Mouse (Mus musculus) midbrain, embryonic 11.5 days (tissue): ENCODE measurements around the gene Slc25a3. TPM values are rescaled to one million over a fixed set of nuclear protein-coding genes. Genes with fewer than 3 reads are reported as not detected.

ENCODE experiments used
- ATAC-seq: fragments of 200-750 bp; cut with Nextera tagmentation; 2 replicates; pipeline ENCODE4 v1.8.0; 2017; ENCODE audit warnings: moderate TSS enrichment, moderate library complexity; ENCODE audit not compliant: low FRiP score
- DNase-seq: peaks from one replicate; pipeline ENCODE4 v3.0.0; 2015; ENCODE audit warnings: low spot score; ENCODE audit errors: missing footprints
- H3K27ac ChIP-seq: fragments of 300-500 bp; sonication (generic); 2 replicates; pipeline ENCODE4 v1.5.1; 2014; ENCODE audit warnings: low read depth, low read length
- H3K27me3 ChIP-seq: fragments of 300-500 bp; sonication (generic); 2 replicates; pipeline ENCODE4 v1.6.1; 2014; ENCODE audit warnings: mild to moderate bottlenecking, low read length, moderate library complexity, mixed read lengths; ENCODE audit not compliant: control insufficient read depth, insufficient read depth
- H3K36me3 ChIP-seq: fragments of 300-500 bp; sonication (generic); 2 replicates; pipeline ENCODE4 v1.6.1; 2014; ENCODE audit warnings: mild to moderate bottlenecking, low read length, moderate library complexity, mixed read lengths; ENCODE audit not compliant: control insufficient read depth, insufficient read depth
- H3K4me1 ChIP-seq: fragments of 300-500 bp; sonication (generic); 2 replicates; pipeline ENCODE4 v1.6.1; 2014; ENCODE audit warnings: low read length; ENCODE audit not compliant: control insufficient read depth, insufficient read depth
- H3K4me2 ChIP-seq: fragments of 300-500 bp; sonication (generic); 2 replicates; pipeline ENCODE4 v1.6.1; 2014; ENCODE audit warnings: mild to moderate bottlenecking, moderate library complexity
- H3K4me3 ChIP-seq: fragments of 300-500 bp; sonication (generic); 2 replicates; pipeline ENCODE4 v1.5.1; 2014; ENCODE audit warnings: low read depth, low read length
- H3K9ac ChIP-seq: fragments of 300-500 bp; sonication (generic); 2 replicates; pipeline ENCODE4 v1.6.1; 2014; ENCODE audit warnings: low read length
- H3K9me3 ChIP-seq: fragments of 300-500 bp; sonication (generic); 2 replicates; pipeline ENCODE4 v1.6.1; 2016; ENCODE audit warnings: low read length; ENCODE audit not compliant: control insufficient read depth
- WGBS: fragments of 180-500 bp; shearing (Covaris S2); extraction: QIAGEN DNeasy Blood & Tissue Kit; methylation state at CpG from one replicate; pipeline ENCODE4 v1.1.7; 2014; 5-methylcytosine and 5-hydroxymethylcytosine counted together
- polyA plus RNA-seq: library from polyadenylated mRNA; unstranded; fragments of >200 nt; fragmentation: Nextera tagmentation; extraction: Ambion mirVana; gene quantifications from 2 replicates; pipeline ENCODE4 v1.2.1, GENCODE M21; 2014

The Slc25a3 gene
- polyA plus RNA-seq, 1 experiment from 2014 or later = 404 TPM

GRCm38 (mm10) chr10:91105981-91106380 is 17.9 kb downstream of the Slc25a3 start:
- no peak for DNase-seq
- H3K36me3 ChIP-seq = no peaks in the 10 kb centered on the region
- no peak overlapping the region for H3K4me3 ChIP-seq
- ATAC-seq = no peak
- no peak overlapping the region for H3K4me2 ChIP-seq
- no peaks in the 10 kb centered on the region for H3K27me3 ChIP-seq
- WGBS = 84% methylated on average over 3 of the region's 3 CpGs
- no peaks in the 10 kb centered on the region; the same call in 1 of the 2 replicates for H3K9me3 ChIP-seq
- no peak overlapping the region for H3K27ac ChIP-seq
- no peak overlapping the region for H3K9ac ChIP-seq
- no peaks in the 10 kb centered on the region for H3K4me1 ChIP-seq

GRCm38 (mm10) chr10:91102799-91103590 is 20.9 kb downstream of the Slc25a3 start:
- WGBS = 91% methylated on average over 14 of the region's 14 CpGs
- no peak for DNase-seq
- Histone ChIP-seq H3K4me3 (no peak overlapping the region), H3K27me3 (no peaks in the 10 kb centered on the region), H3K9me3 (no peaks in the 10 kb centered on the region), H3K4me2 (no peak overlapping the region), H3K27ac (no peak overlapping the region), H3K9ac (no peak overlapping the region), H3K36me3 (no peaks in the 10 kb centered on the region), H3K4me1 (no peaks in the 10 kb centered on the region)
- ATAC-seq = no peak

- no peaks in the 10 kb centered on the region for H3K9me3 ChIP-seq
- no peak overlapping the region for H3K9ac ChIP-seq
- ATAC-seq (no peak), DNase-seq (no peak)
- H3K36me3 ChIP-seq = no peaks in the 10 kb centered on the region
- H3K27ac ChIP-seq = no peak overlapping the region
- 94% methylated on average over 25 of the region's 25 CpGs for WGBS
- no peak overlapping the region for H3K4me3 ChIP-seq
- H3K27me3 ChIP-seq = no peaks in the 10 kb centered on the region
- H3K4me2 ChIP-seq = no peak overlapping the region
- no peaks in the 10 kb centered on the region for H3K4me1 ChIP-seq
Measured at GRCm38 (mm10) chr10:91101936-91102335, 21.9 kb downstream of the Slc25a3 start.

- DNase-seq (peak; percentile 70), ATAC-seq (no peak)
- Histone ChIP-seq H3K36me3 (no peaks in the 10 kb centered on the region), H3K4me3 (no peak overlapping the region), H3K4me1 (no peaks in the 10 kb centered on the region), H3K27ac (no peak overlapping the region), H3K4me2 (no peak overlapping the region), H3K9ac (no peak overlapping the region), H3K27me3 (no peaks in the 10 kb centered on the region), H3K9me3 (no peaks in the 10 kb centered on the region)
- 71% methylated on average over 1 of the region's 1 CpGs for WGBS
Measured at GRCm38 (mm10) chr10:91100101-91100500, 23.8 kb downstream of the Slc25a3 start.

GRCm38 (mm10) chr10:91098056-91098455 is 25.8 kb downstream of the Slc25a3 start:
- H3K4me3 ChIP-seq = no peak overlapping the region
- H3K27ac ChIP-seq = no peak overlapping the region
- H3K36me3 ChIP-seq = no peaks in the 10 kb centered on the region
- ATAC-seq = no peak
- no peaks in the 10 kb centered on the region for H3K27me3 ChIP-seq
- no peak overlapping the region for H3K4me2 ChIP-seq
- WGBS = 91% methylated on average over 8 of the region's 8 CpGs
- no peaks in the 10 kb centered on the region for H3K4me1 ChIP-seq
- H3K9ac ChIP-seq = no peak overlapping the region
- no peak for DNase-seq
- no peaks in the 10 kb centered on the region for H3K9me3 ChIP-seq

GRCm38 (mm10) chr10:91094251-91095104 is 29.4 kb downstream of the Slc25a3 start:
- Histone ChIP-seq H3K27ac (no peak overlapping the region), H3K9me3 (no peaks in the 10 kb centered on the region), H3K9ac (no peak overlapping the region), H3K27me3 (no peaks in the 10 kb centered on the region), H3K4me1 (no peaks in the 10 kb centered on the region), H3K4me2 (no peak overlapping the region), H3K36me3 (no peaks in the 10 kb centered on the region), H3K4me3 (no peak overlapping the region)
- DNase-seq (no peak), ATAC-seq (no peak)
- 87% methylated on average over 15 of the region's 15 CpGs for WGBS

- H3K9me3 ChIP-seq = no peaks in the 10 kb centered on the region
- no peak for DNase-seq
- no peaks in the 10 kb centered on the region for H3K27me3 ChIP-seq
- H3K4me2 ChIP-seq = no peak overlapping the region
- 87% methylated on average over 4 of the region's 4 CpGs for WGBS
- H3K36me3 ChIP-seq = no peaks in the 10 kb centered on the region
- H3K4me1 ChIP-seq = no peaks in the 10 kb centered on the region
- H3K9ac ChIP-seq = no peak overlapping the region
- no peak for ATAC-seq
- no peak overlapping the region for H3K4me3 ChIP-seq
- no peak overlapping the region for H3K27ac ChIP-seq
Measured at GRCm38 (mm10) chr10:91092812-91093211, 31.0 kb downstream of the Slc25a3 start.

- no peak overlapping the region for H3K27ac ChIP-seq
- DNase-seq = no peak
- WGBS = 54% methylated on average over 12 of the region's 12 CpGs
Measured at GRCm38 (mm10) chr10:91083393-91083927, 40.4 kb downstream of the Slc25a3 start.

More at GRCm38 (mm10) chr10:91083393-91083927, 40.4 kb downstream of the Slc25a3 start:
- Histone ChIP-seq H3K4me2 (peak overlapping the region; percentile 59), H3K36me3 (no peaks in the 10 kb centered on the region; the same call in 1 of the 2 replicates), H3K27me3 (no peaks in the 10 kb centered on the region), H3K9me3 (no peaks in the 10 kb centered on the region), H3K9ac (peak overlapping the region; percentile 68), H3K4me1 (no peaks in the 10 kb centered on the region), H3K4me3 (peak overlapping the region; percentile 64)
- ATAC-seq = no peak
